Mouse (Mus musculus) midbrain, embryonic 10.5 days (tissue): ENCODE measurements around the gene Senp3. TPM values are rescaled to one million over a fixed set of nuclear protein-coding genes. Genes with fewer than 3 reads are reported as not detected.
A peak's percentile ranks its signal among the peaks of the same experiment; 100 is the strongest.

Experiments used
- DNase-seq: peaks from one replicate; pipeline ENCODE4 v3.0.0-alpha.2; 2017; ENCODE audit warnings: low spot score
- H3K27ac ChIP-seq: fragments of 300-500 bp; sonication (generic); replicated peaks from 2 replicates; pipeline ENCODE4 v1.5.1; 2016; ENCODE audit warnings: mild to moderate bottlenecking
- H3K27me3 ChIP-seq: fragments of 300-500 bp; sonication (generic); 2 replicates; pipeline ENCODE4 v1.6.1; 2016; ENCODE audit warnings: low read depth, mild to moderate bottlenecking; ENCODE audit not compliant: poor library complexity, severe bottlenecking
- H3K36me3 ChIP-seq: fragments of 300-500 bp; sonication (generic); 2 replicates; pipeline ENCODE4 v1.6.1; 2016; ENCODE audit warnings: mild to moderate bottlenecking, moderate library complexity
- H3K4me1 ChIP-seq: fragments of 300-500 bp; sonication (generic); 2 replicates; pipeline ENCODE4 v1.6.1; 2016
- H3K4me3 ChIP-seq: fragments of 300-500 bp; sonication (generic); 2 replicates; pipeline ENCODE4 v1.5.1; 2016; ENCODE audit warnings: mild to moderate bottlenecking, moderate library complexity
- H3K9me3 ChIP-seq: fragments of 300-500 bp; sonication (generic); replicated peaks from 2 replicates; pipeline ENCODE4 v1.6.1; 2016; ENCODE audit warnings: mild to moderate bottlenecking
- WGBS: fragments of 180-500 bp; shearing (Covaris S2); methylation state at CpG from one replicate; pipeline ENCODE4 v1.1.7; 2016; 5-methylcytosine and 5-hydroxymethylcytosine counted together
- polyA plus RNA-seq: library from polyadenylated mRNA; unstranded; fragments of >200 nt; fragmentation: Nextera tagmentation; extraction: Ambion mirVana; gene quantifications from 2 replicates; pipeline ENCODE4 v1.2.1, GENCODE M21; 2016

Senp3 gene
- polyA plus RNA-seq, 1 experiment from 2014 or later = 112 TPM

GRCm38 (mm10) chr11:69665961-69666664 is 15.8 kb downstream of the Senp3 start, which contains the start of gene Cd68:
Gene Cd68 (minus strand): TSS chr11:69666153.
- Histone ChIP-seq H3K9me3 (no peaks in the 10 kb centered on the region), H3K27me3 (no peaks in the 10 kb centered on the region), H3K4me3 (peak within 1 kb of the TSS; percentile 7; the same call in 1 of the 2 replicates), H3K36me3 (peaks cover 78% of the 10 kb centered on the region), H3K4me1 (peaks cover 42% of the 10 kb centered on the region), H3K27ac (no peak within 1 kb of the TSS)
- no peak for DNase-seq
- WGBS = 37% methylated on average over 7 of the region's 7 CpGs

- no peak for DNase-seq
- Histone ChIP-seq H3K4me1 (peaks cover 42% of the 10 kb centered on the region), H3K27me3 (no peaks in the 10 kb centered on the region), H3K27ac (no peak overlapping the region), H3K36me3 (peaks cover 72% of the 10 kb centered on the region), H3K4me3 (0 out of 2 replicates have a peak overlapping the region, but pooled peaks have one; percentile 7), H3K9me3 (no peaks in the 10 kb centered on the region)
- WGBS = 84% methylated on average over 9 of the region's 9 CpGs
These were observed 16.4 kb downstream of the Senp3 start for GRCm38 (mm10) chr11:69665457-69665960.

- H3K9me3 ChIP-seq = no peaks in the 10 kb centered on the region
- H3K4me1 ChIP-seq = peaks cover 35% of the 10 kb centered on the region
- WGBS = 92% methylated on average over 7 of the region's 7 CpGs
- no peak overlapping the region for H3K27ac ChIP-seq
- no peaks in the 10 kb centered on the region for H3K27me3 ChIP-seq
- no peak for DNase-seq
- H3K36me3 ChIP-seq = peaks cover 72% of the 10 kb centered on the region
- H3K4me3 ChIP-seq = peak overlapping the region; percentile 7; the same call in 1 of the 2 replicates
These were observed 17.0 kb downstream of the Senp3 start for GRCm38 (mm10) chr11:69664841-69665240.

GRCm38 (mm10) chr11:69663795-69664194 is 18.1 kb downstream of the Senp3 start:
- H3K27ac ChIP-seq = peak overlapping the region; percentile 96
- H3K4me3 ChIP-seq = peak overlapping the region; percentile 66; the same call in 1 of the 2 replicates
- peaks cover 71% of the 10 kb centered on the region for H3K36me3 ChIP-seq
- no peaks in the 10 kb centered on the region for H3K9me3 ChIP-seq
- H3K27me3 ChIP-seq = no peaks in the 10 kb centered on the region
- WGBS = 90% methylated on average over 6 of the region's 6 CpGs
- peaks cover 26% of the 10 kb centered on the region for H3K4me1 ChIP-seq
- no peak for DNase-seq

DNA sequence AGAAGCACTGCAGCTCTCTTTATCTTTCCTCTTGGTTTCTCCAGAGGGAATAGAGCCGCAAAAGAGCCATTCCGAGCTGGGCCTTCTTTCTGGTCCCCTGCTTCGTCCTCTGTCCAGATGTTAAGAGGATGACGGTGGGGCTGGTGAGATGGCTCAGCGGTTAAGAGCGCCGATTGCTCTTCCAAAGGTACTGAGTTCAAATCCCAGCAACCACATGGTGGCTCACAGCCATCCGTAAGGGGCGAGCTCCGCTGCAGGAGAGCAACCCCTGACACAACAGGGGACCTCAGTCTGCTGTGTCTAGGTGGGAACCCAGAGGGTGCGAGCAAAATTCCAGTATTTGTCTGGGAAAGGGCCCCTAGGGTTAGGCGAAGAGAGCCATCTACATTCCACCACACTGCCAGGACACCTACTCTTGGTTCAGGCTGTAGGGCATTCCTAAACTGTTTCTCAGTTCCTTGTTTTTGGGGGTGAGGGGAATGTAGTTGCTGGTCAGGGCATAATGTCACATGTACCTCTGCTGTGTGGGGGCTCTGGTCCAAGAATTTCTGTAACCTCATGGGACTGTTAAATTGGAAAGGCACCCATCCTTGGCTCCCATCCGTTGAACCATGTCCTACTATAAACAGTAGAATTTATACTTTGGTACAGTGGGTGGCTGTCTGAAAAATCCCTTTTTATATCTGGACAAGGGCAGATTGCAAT is 18.8 kb downstream of the Senp3 start:
- peak overlapping the region; percentile 66 for H3K4me3 ChIP-seq
- H3K27ac ChIP-seq = peak overlapping the region; percentile 96
- no peak for DNase-seq
- no peaks in the 10 kb centered on the region for H3K9me3 ChIP-seq
- WGBS = 68% methylated on average over 13 of the region's 13 CpGs
- no peaks in the 10 kb centered on the region for H3K27me3 ChIP-seq
- H3K36me3 ChIP-seq = peaks cover 71% of the 10 kb centered on the region
- H3K4me1 ChIP-seq = peaks cover 25% of the 10 kb centered on the region

DNA sequence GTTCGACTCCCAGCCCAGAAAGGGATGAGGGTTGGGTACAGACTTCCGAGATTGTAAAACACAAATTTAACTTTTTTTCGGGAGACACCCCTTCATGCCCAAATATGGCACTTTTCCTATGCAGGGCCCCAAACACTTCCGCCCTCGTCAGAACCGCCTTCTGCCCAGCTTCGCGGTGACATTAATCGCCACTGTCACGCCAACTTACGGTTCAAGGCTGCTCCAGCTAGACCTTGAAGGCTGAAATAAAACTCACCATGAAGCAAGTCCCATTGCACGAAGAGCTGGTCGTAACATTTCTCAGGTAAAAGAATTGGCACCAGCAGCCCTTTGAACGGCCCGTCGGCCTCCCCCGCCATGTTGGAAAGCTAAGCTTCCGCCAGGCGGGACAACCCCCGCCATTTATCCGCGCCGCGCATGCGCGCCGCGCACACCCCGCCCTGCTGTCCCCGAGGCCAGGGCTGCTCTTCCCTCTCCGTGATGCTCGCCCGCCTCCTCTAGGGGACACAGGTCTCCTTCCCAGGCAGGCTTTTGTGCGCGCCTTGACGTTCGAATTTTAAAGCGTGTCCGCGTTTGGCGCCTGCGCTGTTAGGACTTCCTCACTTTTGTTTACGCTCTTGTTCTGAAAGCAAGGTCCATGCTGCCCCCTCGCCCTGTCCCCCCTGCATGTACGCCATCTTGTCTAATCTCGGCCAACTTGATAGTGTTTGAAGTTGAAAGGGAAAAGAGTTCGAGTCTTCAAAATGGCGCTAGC is 19.5 kb downstream of the Senp3 start, which contains the start of gene Mpdu1:
Mpdu1 (minus strand) TSS at position 430 of the 754 bp plus-strand sequence.
- DNase-seq = peak; percentile 97
- WGBS = under 1% methylated on average over 48 of the region's 48 CpGs
- Histone ChIP-seq H3K9me3 (no peaks in the 10 kb centered on the region), H3K36me3 (peaks cover 71% of the 10 kb centered on the region), H3K4me3 (peak within 1 kb of the TSS; percentile 66), H3K27me3 (no peaks in the 10 kb centered on the region), H3K27ac (peak within 1 kb of the TSS; percentile 96), H3K4me1 (peaks cover 25% of the 10 kb centered on the region)

GRCm38 (mm10) chr11:69661221-69661881 is 20.5 kb downstream of the Senp3 start:
- peaks cover 31% of the 10 kb centered on the region for H3K4me1 ChIP-seq
- peaks cover 72% of the 10 kb centered on the region for H3K36me3 ChIP-seq
- H3K27ac ChIP-seq = peak overlapping the region; percentile 96

DNA sequence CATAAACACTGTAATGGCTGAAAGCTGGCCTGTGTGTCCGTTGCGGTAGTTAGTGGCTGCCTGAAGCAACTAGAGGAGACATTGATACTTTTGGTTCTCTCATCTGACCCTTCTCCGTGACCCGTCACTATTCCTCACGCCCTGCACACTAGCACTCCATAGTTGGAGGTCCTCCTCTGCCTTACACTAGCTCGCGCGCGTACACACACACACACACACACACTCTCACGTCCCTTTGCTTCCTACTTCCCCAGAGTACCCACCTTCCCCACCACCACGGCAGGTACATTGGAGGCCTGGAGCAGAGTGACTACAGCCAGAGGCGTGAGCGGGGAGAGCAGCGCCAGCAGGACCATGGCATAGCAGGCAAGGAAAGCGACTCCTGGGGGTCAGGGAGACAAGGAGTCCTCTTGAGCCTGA is 24.4 kb downstream of the Senp3 start:
- DNase-seq = no peak
- Histone ChIP-seq H3K4me3 (no peak overlapping the region), H3K27ac (no peak overlapping the region), H3K4me1 (peaks cover 50% of the 10 kb centered on the region), H3K27me3 (no peaks in the 10 kb centered on the region), H3K9me3 (no peaks in the 10 kb centered on the region), H3K36me3 (peaks cover 76% of the 10 kb centered on the region)
- 86% methylated on average over 15 of the region's 15 CpGs for WGBS

More at GRCm38 (mm10) chr11:69661221-69661881, 20.5 kb downstream of the Senp3 start:
- H3K9me3 ChIP-seq = no peaks in the 10 kb centered on the region
- H3K4me3 ChIP-seq = peak overlapping the region; percentile 66
- no peak for DNase-seq
- no peaks in the 10 kb centered on the region for H3K27me3 ChIP-seq
- WGBS = 89% methylated on average over 3 of the region's 3 CpGs

- H3K36me3 ChIP-seq = peaks cover 83% of the 10 kb centered on the region
These were observed 25.0 kb downstream of the Senp3 start for GRCm38 (mm10) chr11:69656617-69657461.

DNA sequence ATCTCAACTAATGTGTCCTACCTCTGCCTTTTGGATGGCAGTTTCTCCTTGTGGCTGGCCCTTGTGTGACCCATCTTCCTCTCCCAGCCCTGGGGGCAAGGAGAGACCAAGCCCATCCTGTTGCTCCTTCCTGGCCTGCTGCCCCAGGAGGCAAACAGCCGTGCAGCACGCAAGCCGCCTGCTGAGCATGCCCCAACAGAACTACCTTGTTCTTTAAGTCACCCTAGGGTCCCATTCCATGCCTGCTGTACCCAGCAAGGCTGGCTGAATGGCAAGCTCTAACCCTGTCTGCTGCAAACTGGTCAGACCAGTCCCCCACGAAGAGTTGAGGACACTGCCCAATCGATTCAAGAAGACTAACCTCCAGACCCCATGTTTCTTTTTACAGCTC is 25.8 kb downstream of the Senp3 start:
- Histone ChIP-seq H3K4me3 (no peak overlapping the region; the same call in 1 of the 2 replicates), H3K9me3 (no peaks in the 10 kb centered on the region), H3K27me3 (no peaks in the 10 kb centered on the region), H3K27ac (0 out of 2 replicates have a peak overlapping the region, but pooled peaks have one; percentile 6), H3K4me1 (peaks cover 42% of the 10 kb centered on the region), H3K36me3 (peaks cover 91% of the 10 kb centered on the region)
- WGBS = 83% methylated on average over 5 of the region's 5 CpGs
- DNase-seq = no peak

More at GRCm38 (mm10) chr11:69656617-69657461, 25.0 kb downstream of the Senp3 start:
- H3K4me1 ChIP-seq = peaks cover 49% of the 10 kb centered on the region
- DNase-seq = peak; percentile 65
- 83% methylated on average over 10 of the region's 10 CpGs for WGBS
- H3K27me3 ChIP-seq = no peaks in the 10 kb centered on the region
- peak overlapping the region; percentile 11; the same call in 1 of the 2 replicates for H3K4me3 ChIP-seq
- H3K27ac ChIP-seq = no peak overlapping the region
- H3K9me3 ChIP-seq = no peaks in the 10 kb centered on the region
